Mouse (Mus musculus): ENCODE measurements around the gene Max.

The Max gene

DNA sequence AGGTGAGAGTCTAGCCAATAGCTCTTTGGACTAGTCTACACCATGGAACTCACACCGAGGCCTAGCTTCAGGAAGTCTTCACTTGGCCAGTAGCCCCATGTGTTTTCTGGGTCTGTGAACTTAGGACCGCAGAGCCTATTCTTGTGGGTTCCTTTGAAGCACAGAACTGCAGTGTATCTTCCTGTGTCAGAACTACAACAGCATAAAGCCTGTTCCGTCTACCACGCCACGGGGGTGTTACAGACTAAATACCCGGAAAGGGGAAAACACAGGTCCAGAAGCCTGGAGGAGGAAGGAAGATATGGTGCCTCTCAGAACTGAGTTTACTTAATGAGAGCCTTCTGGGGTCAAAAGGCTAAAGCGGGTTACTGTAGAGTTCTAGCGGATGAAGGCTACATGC is 38.9 kb downstream of the Max start:
- in situ Hi-C loops (cut with MboI, MseI): no loop called here

DNA sequence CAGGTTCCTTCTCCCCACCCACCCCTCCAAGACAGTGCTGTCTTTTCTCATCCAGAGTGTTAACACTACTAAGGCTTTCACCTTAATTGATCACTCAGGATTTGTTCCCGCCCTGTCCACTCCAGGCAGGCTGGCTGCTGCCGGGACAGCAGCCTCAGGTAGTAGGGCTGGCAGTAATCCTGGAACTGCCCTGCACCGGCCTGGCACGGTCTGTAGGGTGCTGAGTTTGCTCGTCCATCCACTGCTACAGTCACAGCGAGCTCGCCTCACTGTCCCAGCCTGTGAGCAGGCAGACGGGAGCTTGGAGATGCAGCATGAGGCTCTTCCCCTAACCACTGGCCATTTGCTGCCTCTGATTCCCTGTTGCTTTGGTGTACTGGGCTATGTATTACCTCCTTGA is 41.0 kb downstream of the Max start:
- in situ Hi-C loops (cut with MboI, MseI): no loop called here

DNA sequence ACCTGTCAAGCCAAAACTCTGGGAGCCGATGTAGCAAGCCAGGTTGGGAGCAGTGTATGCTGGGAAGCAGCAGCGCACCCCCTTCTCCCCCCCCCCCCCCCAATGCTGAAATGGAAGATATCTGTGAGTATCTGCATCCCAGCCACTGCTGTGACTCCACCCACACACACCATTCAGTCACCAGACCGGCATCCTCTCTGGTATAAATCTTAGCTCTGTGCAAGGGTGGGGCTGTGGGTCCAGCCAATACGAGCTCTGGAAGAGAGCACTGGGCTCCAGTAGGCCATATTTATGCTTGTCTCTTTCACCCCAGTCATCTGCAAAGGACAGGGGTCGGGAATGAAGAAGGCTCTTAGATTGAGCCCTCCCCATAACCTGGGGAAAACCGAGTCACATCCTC is 41.6 kb downstream of the Max start:
- in situ Hi-C loops (cut with MboI, MseI): no loop called here

DNA sequence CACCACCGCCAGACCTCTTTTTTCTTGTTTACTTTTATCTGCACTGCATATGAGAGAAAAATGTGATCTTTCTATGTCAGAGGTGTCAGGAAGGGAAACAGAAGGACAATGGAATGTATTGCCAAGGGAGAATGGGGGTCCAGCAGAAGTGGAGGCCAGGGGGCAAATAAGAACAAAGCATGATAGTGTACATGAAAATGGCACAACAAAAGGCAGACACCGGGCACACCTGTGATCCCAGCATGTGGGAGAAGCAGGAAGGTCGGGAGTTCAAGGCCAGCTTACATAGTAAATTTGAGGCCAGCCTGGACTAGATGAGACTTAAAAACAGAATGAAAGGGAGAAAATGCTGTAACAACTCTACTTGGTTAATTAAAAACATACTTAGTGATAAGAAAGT is 43.1 kb downstream of the Max start:
- in situ Hi-C loops (cut with MboI, MseI): no loop called here

DNA sequence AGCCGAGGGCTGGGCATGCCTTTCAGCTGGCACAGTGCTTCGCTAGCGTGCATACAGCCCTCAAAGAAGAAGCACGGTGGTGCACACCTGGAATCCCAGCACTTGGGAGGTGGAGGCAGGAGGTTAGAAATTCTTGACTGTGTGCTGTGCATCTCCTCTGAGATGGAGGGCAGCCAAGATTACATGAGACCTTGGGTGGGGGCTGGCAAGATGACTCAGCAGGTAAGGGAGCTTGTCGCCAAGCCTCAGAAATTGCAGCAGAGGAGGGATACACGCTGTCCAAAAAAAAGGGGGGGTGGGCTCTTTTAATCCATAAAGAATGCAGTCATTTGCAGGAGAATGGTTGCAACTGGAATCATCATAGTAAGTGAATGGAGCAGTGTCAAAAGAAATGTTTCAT is 43.9 kb downstream of the Max start:
- in situ Hi-C loops (cut with MboI, MseI): no loop called here

DNA sequence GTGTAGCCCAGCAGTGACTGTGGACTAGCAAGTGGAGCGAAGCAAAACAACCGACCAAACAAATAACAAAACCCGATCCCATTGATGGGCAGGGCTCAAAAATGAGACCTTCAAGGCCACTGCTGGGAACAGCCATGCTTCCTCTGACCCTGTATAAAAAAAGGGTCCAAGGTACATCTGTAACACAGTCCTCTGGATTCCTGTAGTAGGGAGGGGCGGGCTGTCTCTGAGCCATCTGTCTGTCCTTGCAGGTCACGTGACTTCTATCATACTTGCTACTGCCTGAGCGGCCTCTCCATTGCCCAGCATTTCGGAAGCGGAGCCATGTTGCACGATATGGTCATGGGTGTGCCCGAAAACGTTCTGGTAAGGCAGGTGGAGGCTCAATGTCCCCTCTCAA is 45.8 kb downstream of the Max start:
- in situ Hi-C loops (cut with MboI, MseI): no loop called here

DNA sequence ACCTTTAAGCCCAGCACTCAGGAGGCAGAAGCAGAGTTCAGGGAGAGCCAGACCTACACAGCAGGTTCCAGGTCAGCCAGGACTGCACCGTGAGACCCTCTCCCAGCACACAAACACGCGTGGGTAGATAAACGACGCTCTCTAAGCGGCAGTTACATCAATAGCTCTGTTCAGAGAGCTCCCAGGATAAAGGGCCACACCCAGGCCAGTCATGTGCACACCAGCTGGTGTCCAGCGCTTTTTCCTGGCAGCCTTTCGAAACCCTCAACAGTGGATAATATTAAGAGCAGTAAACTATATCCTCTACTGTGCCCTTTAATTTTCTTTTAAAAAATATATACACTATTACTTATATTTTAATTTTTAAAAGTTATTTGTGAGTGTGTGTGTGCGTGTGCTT is 49.8 kb downstream of the Max start:
- in situ Hi-C loops (cut with MboI, MseI): no loop called here

DNA sequence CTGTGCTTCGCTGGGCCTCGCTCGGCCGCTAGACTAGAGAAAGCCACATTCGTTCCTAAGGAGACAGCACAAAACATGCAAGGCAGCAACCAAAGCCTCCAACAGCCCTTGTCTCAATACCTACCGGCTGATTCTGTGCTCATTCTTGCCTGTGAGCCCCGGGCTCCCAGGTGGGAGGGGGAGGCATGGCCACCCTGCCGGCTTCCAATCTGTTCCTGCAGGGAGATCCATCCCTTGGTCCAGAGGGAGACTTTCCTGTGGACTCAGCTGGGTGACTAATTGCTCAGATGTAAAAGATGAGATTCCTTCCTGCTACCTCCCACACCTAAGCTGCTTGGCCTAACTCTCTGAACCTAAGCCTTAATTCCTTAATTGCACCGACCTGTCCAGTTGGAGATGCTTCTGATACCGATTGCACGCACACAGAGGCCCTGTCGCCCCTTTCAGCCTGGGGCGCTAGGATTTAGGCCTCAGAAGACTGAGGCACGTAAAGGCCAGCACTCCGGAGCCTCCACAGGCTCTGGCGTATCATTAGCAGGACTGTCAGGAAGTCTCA is 50.8 kb downstream of the Max start:
- in situ Hi-C loops (cut with MboI, MseI): no loop called here

DNA sequence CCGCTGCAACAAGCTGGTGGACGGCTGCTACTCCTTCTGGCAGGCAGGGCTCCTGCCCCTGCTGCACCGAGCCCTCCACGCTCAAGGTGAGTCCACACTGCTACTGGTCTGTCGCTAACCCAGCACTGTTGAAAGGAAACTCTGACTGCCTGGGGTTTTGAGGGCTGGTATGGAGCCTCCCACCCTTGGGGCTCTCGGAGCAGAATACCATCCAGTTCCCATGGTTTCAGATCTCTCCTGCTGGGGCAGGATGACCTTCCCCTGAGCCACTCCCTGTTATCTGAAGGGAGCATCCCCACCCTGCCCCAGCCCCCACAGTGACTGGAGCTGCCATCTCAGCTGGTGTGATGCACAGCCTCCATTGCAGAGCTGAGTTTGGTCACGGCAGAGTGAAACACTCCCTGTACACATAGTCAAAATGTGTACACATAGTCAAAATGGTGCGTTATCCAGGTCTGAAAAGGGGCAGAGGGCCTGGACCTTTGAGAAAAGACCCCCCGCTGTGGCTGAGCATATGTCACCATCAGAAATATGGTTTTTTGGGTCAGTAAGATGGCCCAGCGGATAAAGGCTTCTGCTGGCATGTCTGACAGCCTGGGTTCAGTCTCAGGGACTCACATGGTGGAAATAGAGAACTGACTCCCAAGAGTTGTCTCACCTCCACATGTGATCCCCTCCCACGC is 51.6 kb downstream of the Max start:
- in situ Hi-C loops (cut with MboI, MseI): no loop called here

DNA sequence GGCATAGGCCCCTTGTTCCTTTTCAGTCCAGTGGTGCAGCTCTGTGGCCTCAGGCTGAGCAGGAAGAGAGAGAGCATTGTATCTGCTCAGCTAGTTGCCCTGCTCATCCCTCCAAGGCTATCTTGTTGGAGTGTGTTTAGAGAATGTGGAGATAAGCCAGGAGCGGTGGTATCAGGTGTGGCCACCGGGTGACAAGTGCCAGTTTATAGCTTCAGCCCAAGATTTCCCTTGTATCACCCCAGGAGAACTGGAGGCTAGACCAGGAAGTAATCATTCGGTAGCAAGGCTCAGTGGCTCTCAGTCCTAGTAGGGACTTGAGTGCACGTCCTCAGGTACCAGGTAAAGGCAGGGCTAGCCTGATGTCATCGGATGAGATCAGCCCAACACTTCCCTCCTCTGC is 52.8 kb downstream of the Max start:
- in situ Hi-C loops (cut with MboI, MseI): no loop called here

DNA sequence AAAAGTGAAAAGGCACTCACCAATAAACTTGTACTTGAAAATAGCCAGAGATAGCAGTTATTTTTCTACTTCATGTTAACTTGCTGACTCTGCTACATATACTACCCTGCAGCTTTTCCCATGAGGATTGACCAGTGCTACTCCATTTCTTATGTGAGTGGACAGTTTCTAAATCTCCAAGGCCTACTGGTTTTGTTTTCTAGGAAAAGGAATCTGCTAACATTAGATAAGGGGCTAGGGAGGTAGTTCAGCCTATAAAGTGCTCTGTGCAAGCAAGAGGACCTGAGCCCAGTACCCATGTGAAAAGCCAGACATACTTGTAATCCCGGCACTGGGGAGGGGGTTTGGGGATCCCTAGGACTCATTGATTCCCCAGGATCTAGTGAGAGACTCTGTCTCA is 55.7 kb downstream of the Max start:
- in situ Hi-C loops (cut with MboI, MseI): no loop called here

DNA sequence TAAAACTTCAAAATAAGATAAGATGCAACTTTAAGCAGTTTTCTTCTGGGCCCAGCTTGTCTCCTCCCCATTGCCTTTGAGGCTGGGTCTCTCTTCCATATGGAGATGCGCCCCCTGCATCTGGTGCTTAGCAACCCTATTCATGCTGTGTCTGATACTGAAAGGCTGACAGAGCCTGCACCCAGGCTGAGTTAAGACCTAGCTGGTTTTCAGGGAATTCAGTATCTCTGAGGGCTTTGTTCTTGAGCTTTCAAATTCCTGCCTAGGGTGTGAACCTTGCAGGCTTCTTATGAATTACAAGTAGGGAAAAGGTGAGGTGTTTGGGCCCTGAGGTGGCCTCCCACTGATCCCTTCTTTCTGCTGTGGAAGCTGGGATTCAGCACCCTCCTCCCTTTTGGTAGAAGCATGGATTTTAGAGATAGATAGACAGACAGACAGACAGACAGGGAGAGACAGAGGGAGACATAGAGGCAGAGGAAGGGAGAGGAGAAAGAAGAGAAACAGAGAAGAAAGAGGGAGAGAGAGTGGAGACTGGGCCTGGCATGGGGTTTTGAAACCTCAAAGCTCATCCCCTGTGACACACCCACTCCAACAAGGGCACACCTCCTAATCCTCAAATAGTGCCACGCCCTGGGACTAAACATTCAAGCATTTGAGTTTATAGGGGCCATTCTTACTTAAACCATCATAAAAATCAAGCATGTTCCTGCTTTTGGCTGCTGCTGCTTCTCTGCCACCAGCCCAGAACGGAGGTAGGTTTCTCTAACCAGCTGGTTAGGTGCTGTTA is 60.3 kb downstream of the Max start:
- in situ Hi-C loops (cut with MboI, MseI): no loop called here

DNA sequence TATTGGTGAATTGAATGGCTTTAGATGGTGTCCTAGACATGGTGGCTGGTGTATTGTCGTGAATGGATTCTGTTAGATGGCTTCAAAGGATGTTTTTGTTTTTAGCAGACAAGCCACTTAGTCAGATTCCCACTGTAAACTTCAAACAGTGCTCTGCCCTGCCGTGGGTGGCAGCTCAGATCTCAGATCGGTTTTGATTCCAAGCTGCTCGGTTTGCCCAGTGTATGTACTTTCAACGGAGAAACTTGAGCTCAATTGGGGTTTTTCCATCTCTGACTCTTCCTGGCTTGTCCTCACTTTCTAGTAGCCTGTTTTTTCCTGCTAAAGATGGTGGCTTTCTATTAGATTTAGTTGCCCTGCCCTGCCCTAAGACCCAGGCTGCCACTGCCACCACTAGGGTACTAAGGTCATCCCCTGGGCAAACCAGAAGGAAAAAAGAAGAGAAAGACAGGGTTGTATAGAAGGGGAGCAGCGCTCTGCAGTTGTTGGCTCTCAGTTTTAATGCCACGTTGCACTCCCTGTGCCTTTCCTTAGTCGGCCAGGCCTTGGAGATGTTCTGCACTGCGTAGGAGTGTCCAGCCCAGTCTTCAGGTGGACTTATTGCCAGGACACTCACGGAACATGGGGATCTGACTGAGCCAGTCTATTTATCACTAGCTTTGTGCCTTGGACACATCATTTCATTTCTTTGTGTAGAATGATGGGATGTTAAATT is 62.6 kb downstream of the Max start:
- in situ Hi-C loops (cut with MboI, MseI): no loop called here

DNA sequence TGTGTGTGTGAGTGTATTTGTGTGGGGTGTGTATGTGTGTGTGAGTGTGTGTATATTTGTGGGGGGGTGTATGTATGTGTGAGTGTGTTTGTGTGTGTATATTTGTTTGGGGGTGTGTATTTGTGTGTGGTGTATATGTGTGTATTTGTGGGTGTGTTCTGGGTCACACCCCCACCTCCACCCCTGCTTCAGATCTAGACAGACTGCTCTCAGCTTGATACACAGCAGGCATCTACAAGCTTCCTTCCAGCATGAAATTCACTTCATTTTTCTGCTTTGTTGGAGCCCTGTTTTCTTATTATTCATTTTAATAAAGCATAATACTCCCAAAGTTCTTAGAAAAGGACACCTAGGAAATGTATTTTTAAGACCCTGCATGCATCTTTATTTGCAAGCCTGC is 63.9 kb downstream of the Max start:
- in situ Hi-C loops (cut with MboI, MseI): no loop called here

DNA sequence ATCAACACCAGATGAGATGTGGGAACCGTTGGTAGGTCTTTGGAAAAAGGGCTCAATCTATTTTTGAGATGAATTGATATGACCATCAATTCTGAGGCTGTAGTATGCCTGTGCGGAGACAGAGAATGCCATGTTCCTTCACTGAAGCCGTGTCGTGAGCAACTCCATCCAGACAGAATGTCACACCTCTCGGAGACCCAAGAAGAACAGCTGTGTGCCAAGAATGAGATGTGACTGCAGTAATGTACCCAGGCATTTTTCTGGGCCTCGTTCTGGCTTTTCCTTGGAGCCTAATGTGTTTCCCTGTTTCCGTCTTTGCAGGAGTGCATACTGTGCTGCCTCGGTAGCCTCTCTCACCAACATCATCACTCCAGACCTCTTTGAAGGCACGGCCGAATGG is 65.0 kb downstream of the Max start:
- in situ Hi-C loops (cut with MboI, MseI): no loop called here

DNA sequence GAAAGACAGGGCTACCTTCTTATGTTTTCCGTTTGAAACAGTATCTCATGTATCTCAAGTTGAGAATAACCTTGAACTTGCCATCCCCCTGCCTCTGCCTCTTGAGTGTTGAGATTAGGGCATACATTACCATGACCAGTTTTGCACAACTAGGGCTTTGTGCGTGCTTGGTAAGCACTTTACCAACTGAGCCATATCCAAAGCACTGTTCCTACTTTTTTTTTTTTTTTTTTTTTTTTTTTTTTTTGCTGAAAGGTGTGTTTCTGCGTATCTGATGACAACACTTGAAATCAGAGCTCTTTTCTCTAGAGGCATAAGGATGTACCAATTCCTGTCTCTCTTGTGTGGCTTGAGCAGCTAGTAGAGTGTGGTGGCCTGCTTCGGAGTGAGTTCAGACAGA is 65.4 kb downstream of the Max start:
- in situ Hi-C loops (cut with MboI, MseI): no loop called here

DNA sequence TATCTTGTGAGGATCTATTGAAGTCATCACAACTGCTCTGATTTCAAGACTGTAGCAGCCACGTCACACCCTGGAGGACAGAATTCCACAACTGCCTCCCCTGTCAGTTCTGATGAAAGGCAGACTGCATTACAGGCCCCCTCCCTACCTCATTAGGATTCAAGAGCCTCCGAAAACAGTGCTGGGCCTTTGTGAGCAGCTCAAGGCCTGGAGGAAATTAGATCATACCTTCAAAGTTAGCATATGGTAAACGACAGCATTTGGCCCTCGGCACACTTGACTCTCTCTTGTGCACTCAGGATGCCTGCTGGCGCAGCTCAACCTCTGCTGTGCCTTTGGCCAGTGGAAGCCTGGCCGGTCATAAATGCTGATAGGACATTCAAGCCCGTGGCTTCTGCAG is 66.2 kb downstream of the Max start:
- in situ Hi-C loops (cut with MboI, MseI): no loop called here

DNA sequence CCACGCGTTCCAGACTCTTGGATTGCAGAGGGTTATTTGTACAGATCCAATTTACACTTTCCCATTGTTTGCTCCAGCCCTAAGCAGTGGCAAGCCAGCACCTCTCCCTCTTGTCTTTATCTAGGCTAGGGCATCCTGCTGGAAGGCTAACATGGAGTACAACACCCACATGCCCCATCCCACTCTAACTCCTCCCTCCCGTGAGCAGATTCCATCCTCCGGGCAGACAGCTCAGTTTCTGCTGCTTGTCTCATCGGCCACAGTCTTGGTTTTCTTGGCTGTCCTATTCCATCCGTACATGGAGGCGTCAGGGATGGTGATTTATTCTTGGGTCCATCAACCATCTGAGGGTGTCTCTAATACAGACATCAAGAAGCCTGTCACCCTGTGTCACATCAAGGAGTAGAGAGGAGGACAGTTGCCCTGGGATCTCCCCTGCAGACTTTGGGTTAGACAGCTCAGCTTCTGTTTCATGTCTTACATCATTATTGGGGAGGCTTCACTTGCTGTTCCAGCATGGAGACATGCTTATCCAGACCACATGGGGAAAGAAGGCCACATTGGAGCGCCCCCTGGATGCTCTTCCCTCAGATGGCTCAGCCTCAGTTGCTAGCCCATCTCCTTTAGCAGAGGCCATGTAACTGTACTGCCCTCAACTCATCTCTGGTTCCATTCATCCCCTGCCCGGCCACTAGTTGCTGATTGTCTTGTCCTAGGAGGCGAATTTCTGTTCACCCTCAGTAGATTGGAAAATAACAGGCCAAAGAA is 67.0 kb downstream of the Max start:
- in situ Hi-C loops (cut with MboI, MseI): no loop called here

DNA sequence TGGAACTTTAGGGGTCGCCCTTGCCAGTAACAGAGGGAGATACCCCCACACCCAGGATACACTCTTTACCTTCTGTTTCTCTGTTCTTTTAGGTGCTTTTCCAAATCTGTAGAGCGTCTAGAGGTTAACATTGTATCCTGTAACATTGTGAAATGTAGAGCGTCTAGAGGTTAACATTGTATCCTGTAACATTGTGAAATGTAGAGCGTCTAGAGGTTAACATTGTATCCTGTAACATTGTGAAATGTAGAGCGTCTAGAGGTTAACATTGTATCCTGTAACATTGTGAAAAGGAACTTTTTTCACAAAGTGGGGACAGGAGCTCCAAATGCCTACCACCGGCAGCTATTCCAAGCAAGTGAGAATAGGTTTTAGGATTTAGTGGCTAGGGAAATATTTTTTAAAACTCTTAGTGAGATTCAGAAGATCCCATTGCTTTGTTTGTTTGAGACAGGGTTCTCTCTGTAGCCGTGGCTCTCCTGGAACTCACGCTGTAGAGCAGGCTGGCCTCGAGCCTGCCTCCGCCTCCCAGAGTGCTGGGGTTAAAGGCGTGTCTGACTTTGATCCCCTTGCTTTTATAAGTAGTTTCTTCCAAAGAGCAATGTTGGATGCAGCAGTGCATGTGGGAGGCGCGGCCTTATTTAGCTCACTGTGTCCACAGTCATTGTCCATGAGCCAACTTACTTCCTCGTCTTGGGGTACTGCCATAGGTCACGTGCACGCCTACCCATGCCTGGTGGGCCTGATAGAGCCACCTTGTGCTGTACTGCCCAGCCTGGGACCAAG is 68.9 kb downstream of the Max start:
- in situ Hi-C loops (cut with MboI, MseI): no loop called here

DNA sequence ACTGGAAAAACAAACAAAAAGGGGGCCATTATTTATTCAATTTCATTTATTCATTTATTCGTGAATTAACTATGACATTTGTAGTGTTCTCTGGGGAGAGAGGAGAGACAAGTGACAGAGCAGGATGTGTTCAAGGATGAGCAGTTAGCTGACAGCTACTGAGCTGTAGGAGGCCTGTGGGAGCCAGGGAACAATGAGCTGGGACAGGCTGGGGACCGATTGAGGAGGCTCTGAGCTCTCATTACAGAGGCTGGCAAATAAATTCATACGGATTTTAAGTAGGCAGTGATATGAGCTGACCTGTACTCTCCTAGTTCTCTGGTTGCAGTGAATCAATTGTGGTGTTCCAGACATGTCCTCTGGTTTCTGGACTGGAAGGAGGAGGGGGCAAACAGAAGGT is 70.8 kb downstream of the Max start:
- in situ Hi-C loops (cut with MboI, MseI): no loop called here
